Mouse (Mus musculus) adrenal gland, adult 2 months (tissue): ENCODE data around the gene Olfr644. TPM values are rescaled to one million over a fixed set of nuclear protein-coding genes. Genes with fewer than 3 reads are reported as not detected.

Experiments used
- DNase-seq: peaks from one replicate; pipeline ENCODE4 v3.0.0; 2021
- long read RNA-seq: library from polyadenylated mRNA; stranded (forward); transcript quantifications from one replicate; pipeline ENCODE4 v2.0.0, GENCODE M21; 2021
- polyA plus RNA-seq: library from polyadenylated mRNA; depleted of rRNA; stranded (reverse); fragments of >200 nt; gene quantifications from 2 replicates; pipeline ENCODE4 v1.2.3, GENCODE M21; 2012; rRNA removed
- total RNA-seq, 2 experiments: library from RNA; stranded (reverse); gene quantifications; 2 replicates each; pipeline ENCODE4 v1.2.3; 2021

The Olfr644 gene
- total RNA-seq (not detected), polyA plus RNA-seq (not detected in 2 replicates)
- long read RNA-seq = 0 reads

- no peak for DNase-seq
Observed at GRCm38 (mm10) chr7:104071769-104072168, at the start of gene Olfr644. Olfr644 (minus strand) TSS chr7:104071869.

GRCm38 (mm10) chr7:104104757-104104972 lies 33.0 kb upstream of the Olfr644 start, which contains the start of gene Olfr646:
Olfr646 (plus strand) TSS chr7:104104873.
- no peak for DNase-seq

- DNase-seq = no peak
Observed at GRCm38 (mm10) chr7:104103913-104104756, 32.5 kb upstream of the Olfr644 start.

GRCm38 (mm10) chr7:104085365-104085764 lies 13.7 kb upstream of the Olfr644 start, which contains the start of gene Olfr645:
Olfr645 (minus strand) TSS chr7:104085465.
- DNase-seq = no peak

- no peak for DNase-seq
Observed at GRCm38 (mm10) chr7:104061345-104061744, 10.3 kb downstream of the Olfr644 start, which contains the start of gene 4930516K23Rik. 4930516K23Rik (minus strand) TSS chr7:104061445.

GRCm38 (mm10) chr7:104059215-104059614 lies 12.5 kb downstream of the Olfr644 start:
- DNase-seq = no peak

- no peak for DNase-seq
Observed at GRCm38 (mm10) chr7:104052566-104052965, 19.1 kb downstream of the Olfr644 start, which contains the start of gene Olfr642. Olfr642 (minus strand) TSS chr7:104052666.

- no peak for DNase-seq
Observed at GRCm38 (mm10) chr7:104050745-104051144, 20.9 kb downstream of the Olfr644 start.

- DNase-seq = no peak
Observed at GRCm38 (mm10) chr7:104035145-104035544, 36.5 kb downstream of the Olfr644 start, which contains the start of gene Olfr641. Olfr641 (plus strand) TSS chr7:104035445.

GRCm38 (mm10) chr7:104026978-104027377 lies 44.7 kb downstream of the Olfr644 start:
- DNase-seq = no peak

- DNase-seq = no peak
Observed at GRCm38 (mm10) chr7:104025473-104025872, 46.2 kb downstream of the Olfr644 start, which contains the start of gene Olfr640. Olfr640 (minus strand) TSS chr7:104025573.

GRCm38 (mm10) chr7:104021651-104022050 lies 50.0 kb downstream of the Olfr644 start:
- DNase-seq = no peak

GRCm38 (mm10) chr7:104018953-104019352 lies 52.7 kb downstream of the Olfr644 start:
- DNase-seq = no peak

GRCm38 (mm10) chr7:104017203-104017602 lies 54.5 kb downstream of the Olfr644 start, which contains the start of gene Olfr639:
Olfr639 (minus strand) TSS chr7:104017303.
- DNase-seq = no peak

Other genes with a start within 250 kb of the Olfr644 start
- 1,000 to 10,000 TPM; 1,531 to 2,097 TPM for gene Hbb-bs, start 243.8 kb downstream of the Olfr644 start, total RNA-seq
- gene Hbb-bs, start 243.8 kb downstream of the Olfr644 start, polyA plus RNA-seq = 569 and 814 TPM in 2 replicates
- not detected for gene Hbb-bh2, start 231.3 kb downstream of the Olfr644 start, total RNA-seq
- not detected in 2 replicates for gene Hbb-bh2, start 231.3 kb downstream of the Olfr644 start, polyA plus RNA-seq
- gene Hbb-bh1, start 228.7 kb downstream of the Olfr644 start, total RNA-seq = not detected
- not detected in 2 replicates for gene Hbb-bh1, start 228.7 kb downstream of the Olfr644 start, polyA plus RNA-seq
- not detected for gene Hbb-y, start 218.7 kb downstream of the Olfr644 start, total RNA-seq
- not detected in 2 replicates for gene Hbb-y, start 218.7 kb downstream of the Olfr644 start, polyA plus RNA-seq
- gene Olfr66, start 185.6 kb downstream of the Olfr644 start, total RNA-seq = not detected
- gene Olfr66, start 185.6 kb downstream of the Olfr644 start, polyA plus RNA-seq = not detected in 2 replicates
- gene Olfr64, start 177.4 kb downstream of the Olfr644 start, total RNA-seq = not detected
- not detected in 2 replicates for gene Olfr64, start 177.4 kb downstream of the Olfr644 start, polyA plus RNA-seq
- not detected for gene Olfr65, start 168.4 kb downstream of the Olfr644 start, total RNA-seq
- gene Olfr65, start 168.4 kb downstream of the Olfr644 start, polyA plus RNA-seq = not detected in 2 replicates
- gene Olfr631, start 143.0 kb downstream of the Olfr644 start, total RNA-seq = not detected
- not detected in 2 replicates for gene Olfr631, start 143.0 kb downstream of the Olfr644 start, polyA plus RNA-seq
- gene Olfr632, start 137.5 kb downstream of the Olfr644 start, total RNA-seq = not detected
- not detected in 2 replicates for gene Olfr632, start 137.5 kb downstream of the Olfr644 start, polyA plus RNA-seq
- not detected for gene Olfr633, start 127.4 kb downstream of the Olfr644 start, total RNA-seq
- not detected in 2 replicates for gene Olfr633, start 127.4 kb downstream of the Olfr644 start, polyA plus RNA-seq
- not detected for gene Olfr635, start 100.7 kb downstream of the Olfr644 start, total RNA-seq
- gene Olfr635, start 100.7 kb downstream of the Olfr644 start, polyA plus RNA-seq = not detected in 2 replicates
- not detected for gene Olfr638, start 73.1 kb downstream of the Olfr644 start, total RNA-seq
- gene Olfr638, start 73.1 kb downstream of the Olfr644 start, polyA plus RNA-seq = not detected in 2 replicates
- gene Olfr639, start 54.6 kb downstream of the Olfr644 start, total RNA-seq = not detected
- not detected in 2 replicates for gene Olfr639, start 54.6 kb downstream of the Olfr644 start, polyA plus RNA-seq
- gene Olfr640, start 46.3 kb downstream of the Olfr644 start, total RNA-seq = not detected
- not detected in 2 replicates for gene Olfr640, start 46.3 kb downstream of the Olfr644 start, polyA plus RNA-seq
- gene Olfr641, start 36.4 kb downstream of the Olfr644 start, total RNA-seq = not detected
- gene Olfr641, start 36.4 kb downstream of the Olfr644 start, polyA plus RNA-seq = not detected in 2 replicates
- not detected for gene Olfr642, start 19.2 kb downstream of the Olfr644 start, total RNA-seq
- gene Olfr642, start 19.2 kb downstream of the Olfr644 start, polyA plus RNA-seq = not detected in 2 replicates
- gene 4930516K23Rik, start 10.4 kb downstream of the Olfr644 start, total RNA-seq = not detected
- gene 4930516K23Rik, start 10.4 kb downstream of the Olfr644 start, polyA plus RNA-seq = not detected in 2 replicates
- gene Olfr645, start 13.6 kb upstream of the Olfr644 start, total RNA-seq = not detected
- not detected in 2 replicates for gene Olfr645, start 13.6 kb upstream of the Olfr644 start, polyA plus RNA-seq
- not detected for gene Olfr646, start 33.0 kb upstream of the Olfr644 start, total RNA-seq
- not detected in 2 replicates for gene Olfr646, start 33.0 kb upstream of the Olfr644 start, polyA plus RNA-seq
- not detected for gene Ubqln5, start 58.0 kb upstream of the Olfr644 start, total RNA-seq
- not detected in 2 replicates for gene Ubqln5, start 58.0 kb upstream of the Olfr644 start, polyA plus RNA-seq
- gene Olfr643, start 65.5 kb upstream of the Olfr644 start, total RNA-seq = not detected
- gene Olfr643, start 65.5 kb upstream of the Olfr644 start, polyA plus RNA-seq = not detected in 2 replicates
- not detected for gene Ubqln3, start 71.4 kb upstream of the Olfr644 start, total RNA-seq
- gene Ubqln3, start 71.4 kb upstream of the Olfr644 start, polyA plus RNA-seq = not detected in 2 replicates
- not detected for gene Ubqlnl, start 78.7 kb upstream of the Olfr644 start, total RNA-seq
- gene Ubqlnl, start 78.7 kb upstream of the Olfr644 start, polyA plus RNA-seq = not detected in 2 replicates
- gene Olfm5, start 93.0 kb upstream of the Olfr644 start, total RNA-seq = not detected
- not detected in 2 replicates for gene Olfm5, start 93.0 kb upstream of the Olfr644 start, polyA plus RNA-seq
- not detected for gene Olfr648, start 111.5 kb upstream of the Olfr644 start, total RNA-seq
- 0.04 TPM in 1 of 2 replicates, not detected in the other for gene Olfr648, start 111.5 kb upstream of the Olfr644 start, polyA plus RNA-seq
- gene Olfr649, start 124.1 kb upstream of the Olfr644 start, total RNA-seq = not detected
- not detected in 2 replicates for gene Olfr649, start 124.1 kb upstream of the Olfr644 start, polyA plus RNA-seq
- gene Trim6, start 146.9 kb upstream of the Olfr644 start, total RNA-seq = under 1 TPM; 0.12 to 0.66 TPM
- gene Trim6, start 146.9 kb upstream of the Olfr644 start, polyA plus RNA-seq = 0.09 and 0.36 TPM in 2 replicates
- gene Trim34a, start 172.6 kb upstream of the Olfr644 start, total RNA-seq = 1 to 10 TPM; 6.5 to 6.8 TPM
- 4.0 and 4.6 TPM in 2 replicates for gene Trim34a, start 172.6 kb upstream of the Olfr644 start, polyA plus RNA-seq
- gene Trim5, start 216.2 kb upstream of the Olfr644 start, total RNA-seq = 1 to 10 TPM; 3.5 to 3.8 TPM
- gene Trim5, start 216.2 kb upstream of the Olfr644 start, polyA plus RNA-seq = 0.22 and 0.47 TPM in 2 replicates
- gene Trim12a, start 243.6 kb upstream of the Olfr644 start, total RNA-seq = 10 to 100 TPM in 1 of 2 experiments, 1 to 10 TPM in 1; 9.1 to 12.5 TPM
- gene Trim12a, start 243.6 kb upstream of the Olfr644 start, polyA plus RNA-seq = 1.4 and 1.7 TPM in 2 replicates